Mouse (Mus musculus) bone marrow macrophage, adult 2 months (primary cell): ENCODE data around the gene Cdyl.

Experiments
- CTCF ChIP-seq: IDR thresholded peaks from 2 replicates; pipeline ENCODE4 v1.5.1; 2012; ENCODE audit warnings: low read depth, mild to moderate bottlenecking, low read length, moderate library complexity
- POLR2A ChIP-seq: IDR thresholded peaks from 2 replicates; pipeline ENCODE4 v1.6.1; 2012; ENCODE audit warnings: mild to moderate bottlenecking, low read depth, low read length, borderline replicate concordance

GRCm38 (mm10) chr13:35835669-35836068 lies 176.0 kb downstream of the Cdyl start:
- TF ChIP-seq CTCF (no peak), POLR2A (no peak)
